Mouse (Mus musculus) kidney, embryonic 16.5 days (tissue): ENCODE results near the gene Copz1. TPM values are rescaled to one million over a fixed set of nuclear protein-coding genes. Genes with fewer than 3 reads are reported as not detected.

Experiments
- ATAC-seq: fragments of 200-750 bp; cut with Nextera tagmentation; 2 replicates; pipeline ENCODE4 v1.8.0; 2017; ENCODE audit warnings: moderate TSS enrichment; ENCODE audit not compliant: low FRiP score, low TSS enrichment
- H3K27ac ChIP-seq: fragments of 300-500 bp; sonication (generic); 2 replicates; pipeline ENCODE4 v1.5.1; 2014; ENCODE audit warnings: low read length
- H3K27me3 ChIP-seq: fragments of 300-500 bp; sonication (generic); 2 replicates; pipeline ENCODE4 v1.6.1; 2014; ENCODE audit warnings: low read length, control low read depth, mixed read lengths; ENCODE audit not compliant: insufficient read depth
- H3K36me3 ChIP-seq: fragments of 300-500 bp; sonication (generic); 2 replicates; pipeline ENCODE4 v1.6.1; 2014; ENCODE audit warnings: low read length, control low read depth, mixed read lengths; ENCODE audit not compliant: insufficient read depth
- H3K4me1 ChIP-seq: fragments of 300-500 bp; sonication (generic); 2 replicates; pipeline ENCODE4 v1.6.1; 2014; ENCODE audit warnings: low read length, control low read depth, mixed read lengths; ENCODE audit not compliant: insufficient read depth
- H3K4me2 ChIP-seq: fragments of 300-500 bp; sonication (generic); replicated peaks from 2 replicates; pipeline ENCODE4 v1.6.1; 2014; ENCODE audit warnings: low read depth, low read length
- H3K4me3 ChIP-seq: fragments of 300-500 bp; sonication (generic); 2 replicates; pipeline ENCODE4 v1.5.1; 2014; ENCODE audit warnings: mild to moderate bottlenecking, low read length
- H3K9ac ChIP-seq: fragments of 300-500 bp; sonication (generic); replicated peaks from 2 replicates; pipeline ENCODE4 v1.6.1; 2014; ENCODE audit warnings: low read length
- H3K9me3 ChIP-seq: fragments of 300-500 bp; sonication (generic); 2 replicates; pipeline ENCODE4 v1.6.1; 2016; ENCODE audit warnings: low read length, control low read depth
- WGBS: fragments of 180-500 bp; shearing (Covaris S2); extraction: QIAGEN DNeasy Blood & Tissue Kit; methylation state at CpG from one replicate; pipeline ENCODE4 v1.1.7; 2014; 5-methylcytosine and 5-hydroxymethylcytosine counted together
- polyA plus RNA-seq: library from polyadenylated mRNA; unstranded; fragments of >200 nt; fragmentation: Nextera tagmentation; extraction: Ambion mirVana; gene quantifications from 2 replicates; pipeline ENCODE4 v1.2.1, GENCODE M21; 2015

Gene Copz1
- 324 and 333 TPM in 2 replicates for polyA plus RNA-seq

GRCm38 (mm10) chr15:103272419-103273279 is at the start of gene Copz1:
TSS of gene Copz1 (plus strand) at chr15:103272714.
- Histone ChIP-seq H3K4me2 (peak within 1 kb of the TSS; percentile 70), H3K9me3 (no peaks in the 10 kb centered on the region), H3K4me3 (peak within 1 kb of the TSS; percentile 89), H3K27me3 (no peaks in the 10 kb centered on the region), H3K36me3 (no peaks in the 10 kb centered on the region), H3K4me1 (peaks cover 10% of the 10 kb centered on the region), H3K9ac (peak within 1 kb of the TSS; percentile 89), H3K27ac (peak within 1 kb of the TSS; percentile 66; the same call in 1 of the 2 replicates)
- under 1% methylated on average over 38 of the region's 38 CpGs for WGBS
- ATAC-seq, result peak; percentile 99

- H3K4me3 ChIP-seq, result no peak overlapping the region
- H3K4me1 ChIP-seq, result peaks cover 30% of the 10 kb centered on the region
- no peaks in the 10 kb centered on the region for H3K27me3 ChIP-seq
- no peak overlapping the region for H3K27ac ChIP-seq
- H3K9ac ChIP-seq, result no peak overlapping the region
- no peaks in the 10 kb centered on the region for H3K9me3 ChIP-seq
- WGBS, result 83% methylated on average over 2 of the region's 2 CpGs
- H3K4me2 ChIP-seq, result no peak overlapping the region
- H3K36me3 ChIP-seq, result no peaks in the 10 kb centered on the region
- no peak for ATAC-seq
Measured at GRCm38 (mm10) chr15:103224161-103224560, 48.4 kb upstream of the Copz1 start.

GRCm38 (mm10) chr15:103227022-103227421 is 45.5 kb upstream of the Copz1 start:
- H3K36me3 ChIP-seq, result no peaks in the 10 kb centered on the region
- H3K4me1 ChIP-seq, result peaks cover 23% of the 10 kb centered on the region
- peak overlapping the region; percentile 15; the same call in 1 of the 2 replicates for H3K27ac ChIP-seq
- ATAC-seq, result no peak
- H3K4me3 ChIP-seq, result no peak overlapping the region
- no peak overlapping the region for H3K4me2 ChIP-seq
- no peak overlapping the region for H3K9ac ChIP-seq
- WGBS, result 79% methylated on average over 3 of the region's 3 CpGs
- no peaks in the 10 kb centered on the region for H3K9me3 ChIP-seq
- no peaks in the 10 kb centered on the region for H3K27me3 ChIP-seq

GRCm38 (mm10) chr15:103227572-103227971 is 44.9 kb upstream of the Copz1 start:
- H3K9me3 ChIP-seq, result no peaks in the 10 kb centered on the region
- 76% methylated on average over 2 of the region's 2 CpGs for WGBS
- no peak overlapping the region for H3K4me3 ChIP-seq
- no peak for ATAC-seq
- peak overlapping the region; percentile 3; the same call in 1 of the 2 replicates for H3K27ac ChIP-seq
- peaks cover 23% of the 10 kb centered on the region for H3K4me1 ChIP-seq
- no peak overlapping the region for H3K4me2 ChIP-seq
- no peaks in the 10 kb centered on the region for H3K27me3 ChIP-seq
- H3K9ac ChIP-seq, result no peak overlapping the region
- H3K36me3 ChIP-seq, result no peaks in the 10 kb centered on the region

GRCm38 (mm10) chr15:103228904-103229303 is 43.6 kb upstream of the Copz1 start:
- Histone ChIP-seq H3K27me3 (no peaks in the 10 kb centered on the region), H3K9me3 (no peaks in the 10 kb centered on the region), H3K4me1 (peaks cover 23% of the 10 kb centered on the region), H3K27ac (peak overlapping the region; percentile 72), H3K4me3 (no peak overlapping the region), H3K9ac (no peak overlapping the region), H3K4me2 (no peak overlapping the region), H3K36me3 (no peaks in the 10 kb centered on the region)
- ATAC-seq, result no peak
- 69% methylated on average over 2 of the region's 2 CpGs for WGBS

- Histone ChIP-seq H3K27me3 (no peaks in the 10 kb centered on the region), H3K4me1 (peaks cover 21% of the 10 kb centered on the region), H3K4me3 (no peak overlapping the region), H3K27ac (no peak overlapping the region), H3K9ac (no peak overlapping the region), H3K36me3 (peaks cover 16% of the 10 kb centered on the region; the same call in 1 of the 2 replicates), H3K4me2 (no peak overlapping the region), H3K9me3 (no peaks in the 10 kb centered on the region)
- no peak for ATAC-seq
- WGBS, result 83% methylated on average over 2 of the region's 2 CpGs
Measured at GRCm38 (mm10) chr15:103233119-103233518, 39.4 kb upstream of the Copz1 start.

- Histone ChIP-seq H3K4me1 (peaks cover 16% of the 10 kb centered on the region), H3K4me2 (no peak overlapping the region; the same call in 1 of the 2 replicates), H3K4me3 (no peak overlapping the region), H3K27ac (no peak overlapping the region), H3K9me3 (no peaks in the 10 kb centered on the region), H3K36me3 (peaks cover 19% of the 10 kb centered on the region; the same call in 1 of the 2 replicates), H3K27me3 (no peaks in the 10 kb centered on the region), H3K9ac (no peak overlapping the region)
- ATAC-seq, result no peak
- WGBS, result 89% methylated on average over 7 of the region's 7 CpGs
Measured at GRCm38 (mm10) chr15:103237295-103237694, 35.2 kb upstream of the Copz1 start.

GRCm38 (mm10) chr15:103239130-103239684 is 33.3 kb upstream of the Copz1 start:
- WGBS, result under 1% methylated on average over 26 of the region's 26 CpGs
- ATAC-seq, result peak; percentile 95
- Histone ChIP-seq H3K4me2 (peak overlapping the region; percentile 60), H3K4me3 (peak overlapping the region; percentile 55), H3K27me3 (no peaks in the 10 kb centered on the region), H3K9me3 (no peaks in the 10 kb centered on the region), H3K4me1 (peaks cover 34% of the 10 kb centered on the region), H3K27ac (peak overlapping the region; percentile 98), H3K9ac (peak overlapping the region; percentile 81), H3K36me3 (peaks cover 35% of the 10 kb centered on the region)

GRCm38 (mm10) chr15:103239685-103240159 is 32.8 kb upstream of the Copz1 start, which contains the start of gene Cbx5:
TSS of gene Cbx5 (minus strand) at chr15:103239816.
- under 1% methylated on average over 39 of the region's 39 CpGs for WGBS
- Histone ChIP-seq H3K27me3 (no peaks in the 10 kb centered on the region), H3K27ac (peak within 1 kb of the TSS; percentile 98), H3K9me3 (no peaks in the 10 kb centered on the region), H3K36me3 (peaks cover 33% of the 10 kb centered on the region), H3K4me3 (peak within 1 kb of the TSS; percentile 55), H3K4me2 (peak within 1 kb of the TSS; percentile 79), H3K9ac (peak within 1 kb of the TSS; percentile 81), H3K4me1 (peaks cover 34% of the 10 kb centered on the region)
- peak; percentile 96 for ATAC-seq
